Mouse (Mus musculus) intestine, postnatal 0 days (tissue): ENCODE data around the gene 4930412O13Rik. TPM values are rescaled to one million over a fixed set of nuclear protein-coding genes. Genes with fewer than 3 reads are reported as not detected.

Experiments used
- ATAC-seq: fragments of 200-750 bp; cut with Nextera tagmentation; 2 replicates; pipeline ENCODE4 v1.8.0; 2017; ENCODE audit warnings: mild to moderate bottlenecking, moderate TSS enrichment, moderate library complexity
- H3K27ac ChIP-seq: fragments of 300-500 bp; sonication (generic); 2 replicates; pipeline ENCODE4 v1.5.1; 2014; ENCODE audit warnings: mild to moderate bottlenecking, low read depth, low read length, moderate library complexity
- H3K27me3 ChIP-seq: fragments of 300-500 bp; sonication (generic); replicated peaks from 2 replicates; pipeline ENCODE4 v1.6.1; 2014; ENCODE audit warnings: low read length, mixed read lengths; ENCODE audit not compliant: control insufficient read depth, insufficient read depth
- H3K36me3 ChIP-seq: fragments of 300-500 bp; sonication (generic); 2 replicates; pipeline ENCODE4 v1.6.1; 2014; ENCODE audit warnings: mild to moderate bottlenecking, moderate library complexity; ENCODE audit not compliant: control insufficient read depth, insufficient read depth
- H3K4me1 ChIP-seq: fragments of 300-500 bp; sonication (generic); replicated peaks from 2 replicates; pipeline ENCODE4 v1.6.1; 2014; ENCODE audit warnings: antibody characterized with exemption, low read length, mixed read lengths; ENCODE audit not compliant: control insufficient read depth, insufficient read depth
- H3K4me2 ChIP-seq: fragments of 300-500 bp; sonication (generic); replicated peaks from 2 replicates; pipeline ENCODE4 v1.6.1; 2014; ENCODE audit warnings: low read depth, mild to moderate bottlenecking, moderate library complexity
- H3K4me3 ChIP-seq: fragments of 300-500 bp; sonication (generic); 2 replicates; pipeline ENCODE4 v1.5.1; 2014; ENCODE audit warnings: low read depth, low read length
- H3K9ac ChIP-seq: fragments of 300-500 bp; sonication (generic); 2 replicates; pipeline ENCODE4 v1.6.1; 2014; ENCODE audit warnings: mild to moderate bottlenecking, low read depth, low read length
- H3K9me3 ChIP-seq: fragments of 300-500 bp; sonication (generic); 2 replicates; pipeline ENCODE4 v1.6.1; 2016; ENCODE audit warnings: mixed run types; ENCODE audit not compliant: control insufficient read depth
- CTCF ChIP-seq: sonication (generic); IDR thresholded peaks from 2 replicates; pipeline ENCODE4 v1.5.1; 2016; ENCODE audit warnings: low read depth, mild to moderate bottlenecking, control low read depth, antibody characterized with exemption, moderate library complexity
- WGBS: fragments of 180-500 bp; shearing (Covaris S2); extraction: QIAGEN DNeasy Blood & Tissue Kit; methylation state at CpG from one replicate; pipeline ENCODE4 v1.1.7; 2014; 5-methylcytosine and 5-hydroxymethylcytosine counted together
- polyA plus RNA-seq: library from polyadenylated mRNA; unstranded; fragments of >200 nt; fragmentation: Nextera tagmentation; extraction: Ambion mirVana; gene quantifications from 2 replicates; pipeline ENCODE4 v1.2.1, GENCODE M21; 2015

Gene 4930412O13Rik
- polyA plus RNA-seq, 1 experiment from 2014 or later = not detected

GRCm38 (mm10) chr2:9867092-9867825, 13.8 kb upstream of the 4930412O13Rik start:
- 0 out of 2 replicates have a peak, but pooled peaks cover 5% of the 10 kb centered on the region for H3K27me3 ChIP-seq
- no peak overlapping the region for H3K4me3 ChIP-seq
- no peak for TF ChIP-seq CTCF
- H3K9ac ChIP-seq = no peak overlapping the region
- H3K9me3 ChIP-seq = no peaks in the 10 kb centered on the region
- no peaks in the 10 kb centered on the region for H3K36me3 ChIP-seq
- no peak for ATAC-seq
- no peak overlapping the region for H3K4me2 ChIP-seq
- WGBS = 66% methylated on average over 12 of the region's 12 CpGs
- H3K27ac ChIP-seq = no peak overlapping the region
- no peaks in the 10 kb centered on the region for H3K4me1 ChIP-seq

- Histone ChIP-seq H3K9me3 (no peaks in the 10 kb centered on the region), H3K4me1 (no peaks in the 10 kb centered on the region), H3K4me3 (no peak overlapping the region), H3K27me3 (peaks cover 35% of the 10 kb centered on the region), H3K36me3 (no peaks in the 10 kb centered on the region), H3K9ac (no peak overlapping the region), H3K27ac (no peak overlapping the region), H3K4me2 (no peak overlapping the region)
- no peak for ATAC-seq
- TF ChIP-seq CTCF = no peak
- WGBS = 59% methylated on average over 4 of the region's 4 CpGs
Measured at GRCm38 (mm10) chr2:9871141-9871716, 9.8 kb upstream of the 4930412O13Rik start.

GRCm38 (mm10) chr2:9871798-9872197, 9.3 kb upstream of the 4930412O13Rik start:
- Histone ChIP-seq H3K9me3 (no peaks in the 10 kb centered on the region), H3K36me3 (no peaks in the 10 kb centered on the region), H3K27ac (no peak overlapping the region), H3K4me3 (no peak overlapping the region), H3K4me1 (no peaks in the 10 kb centered on the region), H3K27me3 (peaks cover 40% of the 10 kb centered on the region), H3K9ac (no peak overlapping the region), H3K4me2 (no peak overlapping the region)
- no peak for TF ChIP-seq CTCF
- WGBS = 67% methylated on average over 6 of the region's 6 CpGs
- ATAC-seq = no peak

- Histone ChIP-seq H3K4me2 (no peak overlapping the region), H3K4me3 (no peak overlapping the region), H3K36me3 (no peaks in the 10 kb centered on the region), H3K27ac (no peak overlapping the region), H3K27me3 (peaks cover 48% of the 10 kb centered on the region), H3K9ac (no peak overlapping the region), H3K9me3 (no peaks in the 10 kb centered on the region), H3K4me1 (no peaks in the 10 kb centered on the region)
- ATAC-seq = no peak
- TF ChIP-seq CTCF = no peak
- WGBS = 41% methylated on average over 12 of the region's 12 CpGs
Measured at GRCm38 (mm10) chr2:9872682-9873081, 8.4 kb upstream of the 4930412O13Rik start.

- WGBS = 54% methylated on average over 2 of the region's 2 CpGs
- Histone ChIP-seq H3K9me3 (no peaks in the 10 kb centered on the region), H3K36me3 (no peaks in the 10 kb centered on the region), H3K4me1 (no peaks in the 10 kb centered on the region), H3K9ac (no peak overlapping the region), H3K27ac (no peak overlapping the region), H3K27me3 (peaks cover 55% of the 10 kb centered on the region), H3K4me3 (no peak overlapping the region), H3K4me2 (no peak overlapping the region)
- no peak for TF ChIP-seq CTCF
- no peak for ATAC-seq
Measured at GRCm38 (mm10) chr2:9873757-9874156, 7.3 kb upstream of the 4930412O13Rik start.

- H3K27me3 ChIP-seq = peaks cover 59% of the 10 kb centered on the region
- ATAC-seq = no peak
- no peak overlapping the region for H3K9ac ChIP-seq
- no peak overlapping the region for H3K4me3 ChIP-seq
- H3K4me1 ChIP-seq = no peaks in the 10 kb centered on the region
- H3K36me3 ChIP-seq = no peaks in the 10 kb centered on the region
- H3K9me3 ChIP-seq = no peaks in the 10 kb centered on the region
- TF ChIP-seq CTCF = no peak
- H3K27ac ChIP-seq = no peak overlapping the region
- no peak overlapping the region for H3K4me2 ChIP-seq
- WGBS = 18% methylated on average over 39 of the region's 39 CpGs
Measured at GRCm38 (mm10) chr2:9874467-9875219, 6.4 kb upstream of the 4930412O13Rik start.
